Mouse (Mus musculus) erythroblast, adult 5-6 weeks (primary cell): ENCODE measurements at regions not wholly inside any gene's neighbourhood (a gene's known extent, or its start where the extent isn't known, plus 50 kb on each side); places are given as distances from the start of the nearest gene placed in this dataset.
A peak's percentile ranks its signal among the peaks of the same experiment; 100 is the strongest.
"Not testable (repeated sequence)": the region's sequence is repeated elsewhere in the genome, so short reads cannot be mapped to it uniquely, and the experiment has no call there.

Experiments
- ATAC-seq: replicated peaks from 2 replicates; pipeline ENCODE4 v1.8.0; 2016; ENCODE audit warnings: moderate number of reproducible peaks, mild to moderate bottlenecking, moderate TSS enrichment, inconsistent platforms; ENCODE audit not compliant: poor library complexity, low FRiP score, severe bottlenecking

- ATAC-seq: not testable (repeated sequence)
These were observed 106.5 kb downstream of the Zfp600 start for GRCm38 (mm10) chr4:146263038-146263685.

DNA sequence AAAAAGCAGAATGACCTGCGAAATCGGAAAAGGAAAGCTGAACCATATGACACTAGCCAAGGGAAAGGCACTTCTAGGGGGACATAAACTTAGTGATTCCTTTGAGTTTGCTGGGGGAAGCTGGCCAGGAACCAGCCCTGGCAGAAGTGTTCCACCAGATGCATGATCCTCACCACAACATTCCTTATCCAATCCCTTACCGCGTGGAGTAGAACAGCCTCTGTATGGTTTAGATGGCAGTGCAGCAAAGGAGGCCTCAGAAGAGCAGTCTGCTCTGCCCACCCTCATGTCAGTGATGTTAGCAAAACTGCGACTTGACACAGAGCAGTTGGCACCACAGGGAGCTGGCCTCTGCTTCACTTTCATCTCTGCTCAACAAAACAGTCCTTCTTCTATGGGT, 107.2 kb downstream of the Zfp600 start:
- not testable (repeated sequence) for ATAC-seq

DNA sequence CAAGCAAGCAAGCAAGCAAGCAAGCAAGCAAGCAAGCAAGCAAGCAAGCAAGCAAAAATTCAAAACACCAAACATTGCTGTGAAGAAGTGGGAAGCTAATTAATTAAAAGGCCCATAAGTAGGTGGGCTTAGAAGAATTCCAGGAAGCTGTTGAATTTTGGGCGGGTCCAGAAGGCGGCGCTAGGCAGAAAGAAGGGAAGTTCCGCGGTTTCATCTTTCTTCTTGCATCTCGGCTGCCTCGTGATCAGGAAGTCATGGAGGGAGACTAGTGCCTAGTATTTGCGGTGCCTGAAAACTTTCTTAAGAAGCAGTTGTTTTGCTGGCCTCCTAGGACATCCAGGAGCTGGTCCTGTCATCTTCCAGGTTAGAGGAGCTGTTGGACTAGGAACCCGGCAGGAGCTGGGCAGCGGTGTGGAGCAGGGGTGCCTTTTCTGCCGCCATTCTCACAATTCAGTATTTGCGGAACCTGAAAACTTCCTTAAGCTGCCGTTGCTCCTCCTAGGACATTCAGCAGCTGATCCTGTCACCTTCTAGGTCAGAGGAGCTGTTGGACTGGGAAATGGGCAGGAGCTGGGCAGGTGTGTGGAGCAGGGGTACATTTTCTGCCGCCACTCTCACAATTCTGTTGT, 113.6 kb downstream of the Zfp600 start:
- ATAC-seq: peak; percentile 62
